Mouse (Mus musculus): ENCODE results near the gene Gm5114.
"Not testable (repeated sequence)": the region's sequence is repeated elsewhere in the genome, so short reads cannot be mapped to it uniquely, and the experiment has no call there.

Gene Gm5114

DNA sequence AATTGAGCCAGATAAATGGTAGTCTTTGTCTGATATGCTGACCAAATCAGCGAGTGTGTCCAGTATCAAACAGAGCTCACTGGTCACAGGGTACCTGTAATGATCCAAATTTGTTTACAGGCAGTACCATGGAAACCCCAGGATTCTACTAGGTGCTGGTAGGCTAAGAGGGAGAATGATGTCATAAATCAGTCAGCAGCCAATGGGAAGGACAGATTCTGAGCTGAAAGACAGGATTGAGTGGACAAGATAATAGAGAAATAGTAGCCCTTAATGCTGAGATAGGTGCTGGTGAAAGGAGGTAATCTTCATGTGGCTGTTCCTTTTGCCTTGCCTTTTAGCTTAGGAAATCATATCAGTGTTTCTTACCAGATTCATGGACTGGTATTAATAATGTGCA is at the start of gene Gm5114:
TSS of gene Gm5114 (minus strand) at position 101 of the 400 bp plus-strand sequence.
- in situ Hi-C loops (cut with MboI; ENCODE audit: low pct_unique_long_range_greater_than_20kb in 1 of 2, low sequenced_read_pairs in 2 of 2, unreplicated experiment in 1 of 2) = not testable (repeated sequence)

DNA sequence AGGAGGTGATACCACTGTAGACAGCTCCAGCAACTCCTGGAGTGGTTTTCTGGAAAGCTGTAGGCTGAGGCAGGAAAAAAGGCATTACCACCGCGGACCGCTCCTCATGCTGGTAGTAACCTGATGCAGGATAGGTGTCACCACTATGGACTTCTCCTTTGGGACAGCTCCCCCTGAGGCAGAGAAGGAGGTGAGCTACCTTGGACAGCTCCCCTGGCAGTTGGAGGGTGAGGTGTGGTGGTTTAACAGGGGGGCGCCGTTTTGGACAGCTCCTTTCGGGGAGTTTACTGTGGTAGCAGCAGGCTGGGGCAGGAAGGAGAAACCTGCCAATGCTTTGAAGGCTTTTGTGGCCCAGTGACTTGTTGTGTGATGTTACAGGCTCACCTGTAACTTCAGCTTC is 42.8 kb upstream of the Gm5114 start:
- in situ Hi-C loops (cut with MboI; ENCODE audit: low pct_unique_long_range_greater_than_20kb in 1 of 2, low sequenced_read_pairs in 2 of 2, unreplicated experiment in 1 of 2) = no loop called here

DNA sequence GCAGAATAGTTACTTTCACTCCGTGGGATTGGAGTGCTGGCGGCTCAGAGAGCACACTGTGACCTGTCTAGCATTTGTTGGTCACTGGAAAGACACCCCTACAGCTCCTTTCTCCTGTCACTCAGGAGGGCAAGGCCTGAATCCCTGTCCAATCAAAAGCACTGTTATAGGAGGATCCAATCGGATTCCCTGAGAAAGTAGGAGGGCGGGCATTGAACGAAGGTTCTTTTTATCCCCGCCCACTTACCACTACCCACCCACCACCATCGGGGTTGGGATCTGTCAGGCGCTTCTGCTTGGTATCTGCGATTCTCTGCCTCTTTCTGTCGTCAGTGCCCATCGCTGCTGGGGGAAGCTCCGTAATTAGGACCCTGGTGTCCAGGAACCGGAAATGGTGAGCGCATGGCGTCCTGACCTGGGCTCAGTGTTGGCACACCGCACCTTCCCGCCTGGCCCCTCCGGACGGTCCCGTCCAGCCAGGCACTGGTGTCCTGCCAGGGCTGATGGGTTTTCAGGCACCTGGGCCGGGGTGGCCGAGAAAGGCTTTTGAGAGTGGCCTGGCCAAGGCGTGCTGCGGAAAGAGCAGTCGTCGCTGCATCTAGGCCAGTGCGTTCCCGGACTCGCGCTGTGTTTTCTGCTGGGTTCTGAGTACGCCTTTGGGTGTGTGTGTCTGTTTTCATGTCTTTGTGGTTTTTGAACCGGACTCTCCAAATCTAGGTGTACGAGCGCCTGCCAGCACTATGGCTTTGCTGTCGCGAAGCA is 36.5 kb upstream of the Gm5114 start:
- in situ Hi-C loops (cut with MboI; ENCODE audit: low pct_unique_long_range_greater_than_20kb in 1 of 2, low sequenced_read_pairs in 2 of 2, unreplicated experiment in 1 of 2) = loop anchor here in 1 of 2 experiments (25.0 kb wide), 1 partner anchor 1112 kb away; no protein-coding TSS in a partner anchor

DNA sequence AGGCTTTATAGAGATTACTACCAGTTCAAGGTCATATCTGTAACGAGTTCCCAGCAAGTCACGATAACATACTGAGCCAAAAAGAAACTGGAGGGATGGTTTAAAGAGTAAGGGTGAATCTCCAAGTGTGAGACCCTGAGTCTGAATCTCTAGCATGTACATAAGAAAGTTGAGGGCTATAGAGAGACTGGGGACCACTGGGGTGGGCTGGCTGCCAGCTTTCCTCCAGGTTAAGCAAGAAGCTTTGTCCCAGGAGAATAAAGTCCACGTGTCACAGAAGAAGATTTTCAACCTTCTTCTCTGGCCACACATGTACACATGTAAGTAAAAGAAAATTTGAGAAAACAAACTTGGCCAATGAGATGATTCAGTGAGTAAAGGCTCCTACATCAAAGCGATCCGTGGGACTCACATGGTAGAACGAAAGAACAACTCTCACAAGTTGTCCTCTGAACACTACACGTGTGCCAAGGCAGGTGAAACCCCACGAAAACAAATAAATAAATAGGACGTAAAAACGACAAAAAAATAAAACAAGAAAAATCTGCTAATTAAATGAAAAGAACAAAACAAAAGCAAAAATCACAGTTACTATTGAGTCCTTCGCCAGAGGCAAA is 35.8 kb upstream of the Gm5114 start:
- in situ Hi-C loops (cut with MboI; ENCODE audit: low pct_unique_long_range_greater_than_20kb in 1 of 2, low sequenced_read_pairs in 2 of 2, unreplicated experiment in 1 of 2) = loop anchor here in 1 of 2 experiments (25.0 kb wide), 1 partner anchor 1111 kb away; no protein-coding TSS in a partner anchor

DNA sequence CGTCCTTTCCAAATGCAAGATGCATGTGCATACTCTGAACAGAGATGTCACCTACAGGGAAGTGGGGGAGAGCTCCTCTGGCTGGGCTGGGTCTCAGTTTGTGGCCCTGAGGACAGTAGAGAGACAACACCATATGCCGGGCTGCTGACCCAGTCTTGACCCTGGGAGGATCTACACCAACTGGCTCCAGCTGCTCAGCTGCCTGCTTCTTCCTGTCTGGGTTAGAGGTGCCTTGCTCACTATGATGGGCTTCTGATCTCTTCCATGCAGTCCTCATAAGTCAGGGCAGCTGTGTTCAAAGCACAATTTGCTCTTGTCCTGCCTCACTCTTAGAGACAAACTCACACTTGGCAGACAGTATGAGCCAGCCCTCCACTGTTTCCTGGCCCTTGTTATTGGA is 28.3 kb upstream of the Gm5114 start:
- in situ Hi-C loops (cut with MboI; ENCODE audit: low pct_unique_long_range_greater_than_20kb in 1 of 2, low sequenced_read_pairs in 2 of 2, unreplicated experiment in 1 of 2) = loop anchor here in 1 of 2 experiments (25.0 kb wide), 1 partner anchor 1104 kb away; no protein-coding TSS in a partner anchor

DNA sequence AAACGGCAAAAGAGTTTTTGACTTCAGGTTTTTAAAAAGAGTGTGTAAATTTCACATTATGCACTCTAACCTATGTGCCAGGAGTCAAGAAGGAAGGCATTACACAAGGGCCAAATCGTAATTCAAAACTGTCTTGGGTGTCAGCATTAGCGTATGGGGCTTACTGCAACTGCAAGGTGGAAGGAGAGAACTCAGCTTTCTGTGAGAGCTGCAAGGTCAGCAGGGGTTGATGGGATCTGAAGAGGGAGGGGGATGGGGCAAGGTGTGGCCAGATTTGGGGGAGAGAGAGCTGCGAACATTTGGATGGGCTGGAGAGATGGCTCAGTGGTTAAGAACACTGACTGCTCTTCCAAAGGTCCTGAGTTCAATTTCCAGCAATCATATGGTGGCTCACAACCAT is 27.4 kb upstream of the Gm5114 start:
- in situ Hi-C loops (cut with MboI; ENCODE audit: low pct_unique_long_range_greater_than_20kb in 1 of 2, low sequenced_read_pairs in 2 of 2, unreplicated experiment in 1 of 2) = loop anchor here in 1 of 2 experiments (25.0 kb wide), 1 partner anchor 1103 kb away; no protein-coding TSS in a partner anchor
